Mouse (Mus musculus) erythroblast, embryonic 14.5 days (primary cell): ENCODE results near the gene Bbs5.

ENCODE experiments used
- GATA1 ChIP-seq: IDR thresholded peaks from 2 replicates; pipeline ENCODE4 v1.6.1; 2012; ENCODE audit warnings: low read length, inconsistent platforms, mixed read lengths
- TAL1 ChIP-seq: IDR thresholded peaks from 3 replicates; pipeline ENCODE4 v1.6.1; 2012; ENCODE audit warnings: low read length, inconsistent platforms, mixed read lengths

- TF ChIP-seq GATA1 (no peak), TAL1 (no peak)
These were observed 11.8 kb upstream of the Bbs5 start for GRCm38 (mm10) chr2:69635064-69635701.
